Mouse (Mus musculus): Measurements from ENCODE around the gene 1700025F22Rik.
"Not testable (repeated sequence)": the region's sequence is repeated elsewhere in the genome, so short reads cannot be mapped to it uniquely, and the experiment has no call there.

The 1700025F22Rik gene

DNA sequence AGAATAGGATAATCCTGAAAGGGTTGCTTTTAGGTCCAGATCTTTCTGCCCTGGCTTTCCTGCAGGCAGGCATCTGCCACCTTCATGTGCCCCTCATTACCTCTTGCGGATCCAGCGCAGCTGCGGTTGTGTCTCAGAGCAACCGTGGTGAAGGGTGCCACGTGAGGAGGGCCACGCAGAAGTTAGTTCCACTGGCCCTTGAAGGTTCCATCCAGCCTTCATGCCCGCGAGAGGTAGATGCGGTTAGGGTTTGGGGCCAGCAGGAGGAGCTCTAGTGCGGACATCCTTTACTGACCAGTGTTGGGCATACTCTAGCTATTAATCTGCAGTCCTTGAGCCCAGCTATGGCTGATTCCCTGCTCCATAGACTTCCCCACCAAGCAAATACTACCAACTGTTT is at the start of gene 1700025F22Rik:
1700025F22Rik (minus strand) TSS at position 149 of the 400 bp plus-strand sequence.
- peak; percentile 31 for DNase-seq (ENCODE audit: low read depth, low spot score)

DNA sequence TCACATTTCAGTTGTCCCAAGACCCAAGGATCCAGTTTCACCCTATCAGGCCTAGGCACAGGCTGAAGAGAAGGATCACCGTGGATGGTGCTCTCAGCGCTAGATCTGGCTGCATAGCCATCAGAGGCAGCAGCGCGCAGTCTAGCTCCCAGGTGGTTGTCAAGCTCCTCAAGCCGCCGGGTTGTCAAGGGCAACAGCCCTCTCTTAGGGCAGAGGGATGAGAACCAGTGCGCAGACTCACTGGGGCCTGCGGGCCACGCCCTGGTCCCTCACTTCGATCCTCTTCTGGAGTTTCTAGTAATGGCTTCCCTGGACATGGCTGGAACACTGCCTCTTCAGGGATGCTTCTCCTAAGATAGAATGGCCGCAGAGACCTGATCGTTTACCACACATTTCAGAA is 31.4 kb upstream of the 1700025F22Rik start, which contains the start of gene Ms4a13:
Ms4a13 (minus strand) TSS at position 192 of the 400 bp plus-strand sequence.
- DNase-seq (ENCODE audit: low read depth, low spot score) = no peak

DNA sequence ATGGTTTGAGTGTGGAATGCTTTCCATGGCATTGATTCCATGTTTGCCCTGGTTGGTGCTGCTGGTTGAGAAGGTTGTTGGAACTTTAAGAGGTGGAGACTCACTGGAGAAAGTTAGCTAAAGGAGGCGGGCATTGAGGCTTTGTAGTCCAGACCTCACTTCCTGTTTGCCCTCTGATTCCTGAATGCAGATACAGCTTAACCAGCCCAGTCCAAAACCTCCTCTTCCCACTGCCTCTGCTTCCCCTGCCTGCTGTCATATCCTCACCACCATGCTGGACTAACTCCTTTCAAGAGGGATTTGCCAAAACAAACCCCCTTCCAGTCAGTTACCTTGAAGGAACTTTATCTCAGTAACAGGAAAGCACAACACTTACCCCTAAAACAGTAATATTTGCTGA is 27.4 kb upstream of the 1700025F22Rik start:
- no peak for DNase-seq (ENCODE audit: low read depth, low spot score)

DNA sequence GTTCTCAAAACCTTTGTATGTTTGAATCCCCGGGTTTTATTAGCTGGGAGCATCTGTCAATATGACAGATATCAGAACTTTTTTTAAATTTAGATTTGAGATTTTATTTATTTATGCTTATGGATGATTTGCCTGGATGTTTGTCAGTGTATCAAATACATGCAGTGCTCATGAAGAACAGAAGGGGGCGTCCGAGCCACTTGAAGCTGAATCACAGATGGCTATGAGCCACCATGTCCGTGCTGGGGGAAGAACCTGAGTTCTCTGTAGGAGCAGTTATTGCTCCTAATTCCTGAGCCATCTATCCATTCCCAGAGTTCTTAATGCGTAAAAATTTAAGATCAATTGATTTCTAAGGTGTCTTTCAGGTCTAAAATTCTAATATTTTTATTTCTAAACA is 19.0 kb upstream of the 1700025F22Rik start:
- DNase-seq (ENCODE audit: low read depth, low spot score) = peak; percentile 72

DNA sequence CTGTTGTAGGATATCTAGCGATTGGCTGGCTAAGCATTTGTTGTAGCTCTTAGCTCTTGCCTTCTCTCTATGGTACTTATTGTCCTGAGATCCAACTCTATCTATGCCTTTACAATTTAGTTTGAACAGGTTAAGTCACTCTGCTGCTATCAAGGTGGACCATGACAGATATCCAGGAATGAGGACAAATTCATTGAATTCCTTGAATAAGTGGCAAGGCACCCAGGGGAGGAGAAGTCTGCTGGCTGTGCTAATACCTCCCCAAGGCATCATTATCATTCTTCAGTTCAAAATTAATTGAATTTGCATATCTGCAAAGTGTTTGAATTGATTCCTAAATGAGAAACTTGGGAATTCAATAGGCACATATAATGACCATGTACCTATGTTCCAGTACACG is 12.3 kb upstream of the 1700025F22Rik start:
- no peak for DNase-seq (ENCODE audit: low read depth, low spot score)

DNA sequence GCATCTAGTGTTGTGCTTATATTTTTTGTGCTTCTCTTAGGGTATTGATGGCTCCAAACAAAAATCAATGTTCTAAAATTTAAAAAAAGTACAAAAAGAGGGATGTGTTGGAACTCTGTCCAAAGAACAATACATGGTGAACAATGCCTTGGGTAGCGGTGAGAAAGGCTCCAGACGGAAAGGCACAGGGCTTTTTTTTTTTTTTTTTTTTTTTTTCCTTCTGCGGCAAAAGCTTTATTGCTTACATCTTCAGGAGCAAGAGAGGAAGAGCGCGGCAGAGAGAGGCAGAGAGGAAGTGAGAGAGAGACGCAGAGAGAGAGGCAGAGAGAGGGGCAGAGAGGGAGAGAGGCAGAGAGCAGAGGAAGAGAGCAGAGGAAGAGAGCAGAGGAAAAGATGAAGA is 7.2 kb downstream of the 1700025F22Rik start:
- not testable (repeated sequence) for DNase-seq (ENCODE audit: low read depth, low spot score)

DNA sequence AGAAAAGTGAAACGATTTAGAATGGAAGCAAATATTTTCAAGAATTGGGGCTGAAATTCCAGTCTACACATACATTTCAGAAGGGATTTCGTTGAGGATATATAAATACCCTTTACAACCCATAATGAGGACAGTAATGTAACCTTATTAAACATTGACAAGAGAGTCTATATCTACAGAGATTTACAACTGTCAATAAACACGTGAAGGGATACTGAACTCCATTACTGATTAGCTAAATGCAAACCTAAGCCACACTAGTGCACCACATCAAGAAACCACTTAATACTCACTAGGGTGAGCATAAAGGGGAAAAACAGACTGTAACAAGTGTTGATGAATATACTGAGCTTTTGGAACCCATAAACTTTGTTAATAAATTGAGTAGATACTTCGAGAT is 29.8 kb downstream of the 1700025F22Rik start:
- no peak for DNase-seq (ENCODE audit: low read depth, low spot score)

DNA sequence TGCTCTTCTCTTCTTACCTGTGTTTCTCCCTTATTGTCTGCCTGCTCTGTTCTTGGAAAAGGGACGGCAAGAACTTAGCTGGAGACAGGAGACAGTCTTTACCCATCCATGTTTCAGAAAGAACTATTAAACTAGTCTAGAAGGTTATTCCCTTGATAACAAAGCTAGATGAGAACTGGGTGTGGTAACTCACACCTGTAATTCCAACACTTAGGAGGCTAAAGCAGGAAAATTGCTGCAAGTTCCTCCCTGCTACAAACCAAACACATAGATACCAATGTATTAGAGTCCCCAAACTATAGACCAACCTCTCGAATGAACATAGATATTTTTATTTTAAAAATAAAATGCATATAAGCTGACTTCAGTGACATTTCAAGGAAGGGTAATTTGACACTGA is 30.3 kb downstream of the 1700025F22Rik start:
- no peak for DNase-seq (ENCODE audit: low read depth, low spot score)

DNA sequence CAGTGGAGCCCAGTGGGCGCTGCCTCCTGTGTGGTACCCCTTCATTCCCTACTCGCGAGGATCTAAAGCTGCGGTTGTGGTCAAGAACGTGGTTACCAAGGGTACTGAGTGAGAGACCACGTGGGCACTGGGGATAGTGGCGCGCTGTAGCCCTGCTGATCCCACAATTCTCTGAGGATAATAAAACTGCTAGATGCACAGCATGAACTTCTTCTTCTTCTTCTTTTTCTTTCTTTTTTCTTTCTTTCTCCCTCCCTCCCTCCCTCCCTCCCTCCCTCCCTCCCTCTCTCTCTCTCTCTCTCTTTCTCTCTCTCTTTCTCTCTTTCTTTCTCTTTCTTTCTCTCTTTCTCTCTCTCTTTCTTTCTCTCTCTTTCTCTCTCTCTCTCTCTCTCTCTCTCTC is 34.3 kb downstream of the 1700025F22Rik start, which contains the start of gene 1700017D01Rik:
1700017D01Rik (minus strand) TSS at position 101 of the 400 bp plus-strand sequence.
- not testable (repeated sequence) for DNase-seq (ENCODE audit: low read depth, low spot score)

DNA sequence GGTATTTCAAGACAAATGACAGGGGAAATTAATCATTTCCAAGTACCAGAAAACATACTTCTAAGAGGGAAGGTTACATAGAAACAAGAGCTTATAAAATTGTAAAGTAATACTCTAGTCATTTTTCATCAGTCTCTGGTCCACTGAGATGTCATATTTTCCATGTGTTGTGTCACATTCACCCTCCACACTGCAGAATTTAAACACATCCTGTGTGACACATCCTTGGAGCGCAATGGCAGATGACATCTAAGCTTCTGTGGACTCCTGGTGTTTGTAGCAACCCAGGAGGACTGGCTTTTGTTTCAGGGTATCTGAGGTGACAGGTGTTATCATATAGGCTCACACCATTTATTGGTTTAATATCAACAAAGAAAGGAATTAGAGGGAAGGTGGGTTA is 35.4 kb downstream of the 1700025F22Rik start:
- no peak for DNase-seq (ENCODE audit: low read depth, low spot score)

DNA sequence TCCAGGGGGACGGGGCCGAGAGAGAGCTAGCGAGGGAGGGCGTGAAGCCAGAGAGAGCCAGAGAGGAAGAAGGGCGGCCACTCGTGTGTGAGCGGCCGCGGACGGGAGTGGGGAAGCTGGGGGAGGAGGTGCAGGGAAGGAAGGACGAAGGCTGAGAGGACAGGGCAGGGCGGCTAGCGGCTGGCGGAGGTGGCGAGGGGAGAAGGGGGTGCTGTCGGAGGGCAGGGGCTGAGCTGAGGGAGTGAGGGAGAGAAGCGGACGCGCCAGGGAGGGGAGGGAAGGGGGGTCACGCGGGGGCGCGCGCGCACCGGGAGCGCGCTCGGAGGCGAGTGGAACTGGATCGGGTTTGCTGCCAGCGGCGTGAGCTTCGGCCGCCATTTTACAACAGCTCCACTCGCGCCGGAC is 44.1 kb downstream of the 1700025F22Rik start:
- DNase-seq (ENCODE audit: low read depth, low spot score) = not testable (repeated sequence)

DNA sequence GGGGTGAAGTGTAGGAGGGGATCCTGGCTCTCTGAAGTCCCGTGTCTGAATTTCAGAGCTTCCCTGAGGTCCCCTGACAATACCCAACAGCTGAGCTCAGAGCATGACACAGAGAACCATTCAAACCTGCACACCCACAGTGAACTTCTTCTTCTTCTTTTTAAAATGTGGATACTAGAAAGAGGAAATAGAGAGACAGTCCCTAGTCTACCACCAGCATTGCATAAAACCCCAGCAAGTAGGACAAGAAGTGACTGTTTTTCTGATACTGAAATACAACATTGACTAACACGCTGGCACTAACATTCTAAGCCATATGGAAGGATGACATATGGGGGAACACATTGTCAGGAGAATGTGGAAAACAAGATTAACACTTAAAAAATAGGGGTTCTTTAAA is 45.8 kb downstream of the 1700025F22Rik start:
- peak; percentile 55 for DNase-seq (ENCODE audit: low read depth, low spot score)

DNA sequence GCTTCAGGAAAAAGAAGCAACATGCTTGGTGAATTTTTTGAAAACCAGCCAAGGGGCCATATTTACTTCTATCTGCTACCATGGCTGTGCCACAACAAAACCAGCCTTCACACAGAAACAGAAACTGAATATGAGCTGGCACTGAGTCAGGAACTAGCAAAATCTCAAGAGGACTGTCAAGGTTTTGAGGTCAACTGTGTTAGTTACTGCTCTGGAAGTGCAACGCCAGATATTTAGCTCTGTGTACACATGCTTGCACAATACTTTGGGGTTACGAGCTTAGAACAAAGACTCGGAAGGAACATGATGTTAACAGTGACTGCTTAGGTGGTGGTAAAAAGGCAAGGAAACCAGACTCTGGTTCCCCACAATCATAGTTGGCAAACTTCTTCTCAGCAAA is 57.4 kb downstream of the 1700025F22Rik start:
- no peak for DNase-seq (ENCODE audit: low read depth, low spot score)

DNA sequence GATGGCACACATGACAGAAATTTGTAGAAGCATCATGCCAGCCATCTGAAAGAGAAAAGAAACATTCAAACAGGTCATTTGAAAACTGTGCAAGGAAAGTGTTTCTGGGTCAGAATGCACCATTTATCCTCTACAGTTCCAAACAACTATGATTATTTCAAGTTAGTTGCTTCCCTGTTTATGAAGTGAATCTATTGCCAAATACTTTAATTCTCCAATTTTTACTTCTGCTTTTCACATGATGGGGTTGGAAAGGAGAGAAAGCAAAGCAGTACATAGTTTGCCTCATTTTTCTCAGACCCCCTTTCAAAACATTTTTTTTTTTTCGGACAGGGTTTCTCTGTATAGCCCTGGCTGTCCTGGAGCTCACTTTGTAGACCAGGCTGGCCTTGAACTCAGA is 63.2 kb downstream of the 1700025F22Rik start:
- no peak for DNase-seq (ENCODE audit: low read depth, low spot score)

DNA sequence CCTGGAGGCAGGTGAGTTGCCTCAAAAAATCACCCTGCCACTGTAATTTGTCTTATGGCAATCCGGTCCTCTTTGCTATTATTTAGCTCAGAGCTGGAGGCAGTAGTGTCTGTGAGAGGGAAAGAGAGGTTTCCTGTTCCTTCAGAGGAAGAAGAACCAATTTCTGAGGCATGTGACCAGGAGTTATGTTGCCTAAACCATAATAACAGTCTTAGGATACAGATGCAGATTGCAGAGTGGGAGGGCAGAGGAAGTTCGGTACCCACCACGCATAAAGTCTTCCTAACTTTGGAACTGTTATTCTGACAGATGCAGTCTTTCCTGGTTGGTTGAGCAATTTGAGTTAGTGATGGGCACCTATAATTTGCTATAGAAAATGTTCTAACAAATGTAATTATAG is 66.7 kb downstream of the 1700025F22Rik start:
- DNase-seq (ENCODE audit: low read depth, low spot score) = no peak

DNA sequence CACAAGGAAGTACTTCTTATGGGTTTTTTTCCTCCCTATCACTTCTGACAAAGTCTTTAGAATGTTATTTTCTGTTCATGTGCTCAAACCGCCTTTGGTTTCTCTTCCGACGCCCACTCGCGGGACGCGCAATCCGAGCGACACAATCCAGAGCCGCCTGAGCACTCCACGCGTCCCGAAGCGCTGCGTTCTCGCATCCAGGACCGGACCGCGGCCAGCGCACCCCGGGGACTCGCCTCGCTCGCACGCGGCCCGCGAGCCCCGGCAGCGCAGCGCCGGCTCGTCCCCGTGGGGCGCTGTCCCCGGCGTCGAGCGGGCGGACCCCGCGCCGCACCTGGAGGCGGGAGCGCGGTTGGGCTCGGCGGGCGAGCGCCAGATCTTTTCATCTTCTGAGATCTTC is 73.0 kb downstream of the 1700025F22Rik start:
- peak; percentile 39 for DNase-seq (ENCODE audit: low read depth, low spot score)
